Mouse (Mus musculus) thymus, postnatal 0 days (tissue): ENCODE results near the gene Cox5b. TPM values are rescaled to one million over a fixed set of nuclear protein-coding genes. Genes with fewer than 3 reads are reported as not detected.

Experiments used
- microRNA-seq: library from miRNA; unstranded; fragments of <30 nt; microRNA quantifications from one replicate; pipeline ENCODE4, GENCODE M21; 2016; ENCODE audit warnings: borderline number of aligned reads
- polyA plus RNA-seq: library from polyadenylated mRNA; unstranded; fragments of >200 nt; fragmentation: Nextera tagmentation; extraction: Ambion mirVana; gene quantifications from 2 replicates; pipeline ENCODE4 v1.2.1, GENCODE M21; 2015

Cox5b gene
- polyA plus RNA-seq, 1 experiment from 2014 or later: 679 TPM

Small RNA genes within 50 kb of the gene (microRNA-seq; reads per million reads assigned to microRNA genes)
- not detected for gene Gm24133

Other genes with a start within 250 kb of the Cox5b start
- gene Lman2l, start 246.2 kb upstream of the Cox5b start, polyA plus RNA-seq: 51.3 and 52.1 TPM in 2 replicates
- gene Cnnm4, start 219.8 kb upstream of the Cox5b start, polyA plus RNA-seq: 12.3 and 13.7 TPM in 2 replicates
- gene Cnnm3, start 179.6 kb upstream of the Cox5b start, polyA plus RNA-seq: 3.3 and 3.8 TPM in 2 replicates
- 10.0 and 12.0 TPM in 2 replicates for gene Ankrd23, start 154.6 kb upstream of the Cox5b start, polyA plus RNA-seq
- gene Gm42417, start 152.0 kb upstream of the Cox5b start, polyA plus RNA-seq: 0.26 and 0.60 TPM in 2 replicates
- gene Ankrd39, start 144.0 kb upstream of the Cox5b start, polyA plus RNA-seq: 20.0 and 22.7 TPM in 2 replicates
- 5.5 and 6.0 TPM in 2 replicates for gene Sema4c, start 133.1 kb upstream of the Cox5b start, polyA plus RNA-seq
- gene Fam178b, start 8.3 kb upstream of the Cox5b start, polyA plus RNA-seq: 0.52 and 1.7 TPM in 2 replicates
- gene 4933424G06Rik, start 18.7 kb downstream of the Cox5b start, polyA plus RNA-seq: 0.13 TPM in 1 of 2 replicates, not detected in the other
- gene Actr1b, start 23.0 kb downstream of the Cox5b start, polyA plus RNA-seq: 59.3 and 62.0 TPM in 2 replicates
- gene Zap70, start 70.3 kb downstream of the Cox5b start, polyA plus RNA-seq: 118 and 123 TPM in 2 replicates